Mouse (Mus musculus) left cerebral cortex, postnatal 4 days (tissue): ENCODE measurements at regions not wholly inside any gene's neighbourhood (a gene's known extent, or its start where the extent isn't known, plus 50 kb on each side); places are given as distances from the start of the nearest gene placed in this dataset. TPM values are rescaled to one million over a fixed set of nuclear protein-coding genes. Genes with fewer than 3 reads are reported as not detected.

ENCODE experiments used
- microRNA-seq: library from miRNA; unstranded; fragments of <30 nt; microRNA quantifications from one replicate; pipeline ENCODE4 v1.2.0, GENCODE M21; 2022

Small RNAs in the stretch of these regions (microRNA-seq; reads per million reads assigned to microRNA genes)
- not detected for gene Gm26474
